Mouse (Mus musculus): ENCODE data around the gene Pik3ip1. TPM values are rescaled to one million over a fixed set of nuclear protein-coding genes. Genes with fewer than 3 reads are reported as not detected.

The Pik3ip1 gene
- 10 to 100 TPM; 17.7 to 21.7 TPM for total RNA-seq (2021)
- long read RNA-seq, experiment 1, transcript Pik3ip1-201 (6 exons, 2,573 nt): major isoform, 21 of 28 reads
- long read RNA-seq, experiment 1, partial matches to known transcripts: 2 of 28 reads
- long read RNA-seq, experiment 1, other reads (novel, unspliced or antisense): 4 of 28 reads
- long read RNA-seq, experiment 2, transcript Pik3ip1-201 (6 exons, 2,573 nt): major isoform, 40 of 51 reads
- long read RNA-seq, experiment 2, partial matches to known transcripts: 0 of 51 reads
- long read RNA-seq, experiment 2, other reads (novel, unspliced or antisense): 4 of 51 reads

GRCm38 (mm10) chr11:3329891-3330451, at the start of gene Pik3ip1:
Pik3ip1 (plus strand) TSS chr11:3330401.
- peak within 1 kb of the TSS; percentile 92 for H3K27ac ChIP-seq
- no peak for TF ChIP-seq CTCF (IDR thresholded peaks at IDR 0.05)
- DNase-seq: peak; percentile 49
- intact Hi-C loops (cut with DNase I): loop anchor here (5.0 kb wide), 1 partner anchor 38 kb away; no protein-coding TSS in a partner anchor
- peak within 1 kb of the TSS; percentile 80 for H3K4me3 ChIP-seq

- TF ChIP-seq CTCF (IDR thresholded peaks at IDR 0.05): no peak
- intact Hi-C loops (cut with DNase I): no loop called here
- no peak overlapping the region for H3K4me3 ChIP-seq
- H3K27ac ChIP-seq: no peak overlapping the region
- DNase-seq: no peak
These were observed 47.3 kb upstream of the Pik3ip1 start for GRCm38 (mm10) chr11:3282887-3283286.

GRCm38 (mm10) chr11:3283645-3284044, 46.6 kb upstream of the Pik3ip1 start:
- no peak for TF ChIP-seq CTCF (IDR thresholded peaks at IDR 0.05)
- Histone ChIP-seq H3K27ac (no peak overlapping the region), H3K4me3 (no peak overlapping the region)
- intact Hi-C loops (cut with DNase I): no loop called here
- DNase-seq: no peak

- no peak for DNase-seq
- Histone ChIP-seq H3K4me3 (no peak overlapping the region), H3K27ac (no peak overlapping the region)
- no peak for TF ChIP-seq CTCF (IDR thresholded peaks at IDR 0.05)
- intact Hi-C loops (cut with DNase I): no loop called here
These were observed 44.3 kb upstream of the Pik3ip1 start for GRCm38 (mm10) chr11:3285940-3286339.

- no peak for DNase-seq
- no peak overlapping the region for H3K4me3 ChIP-seq
- no peak overlapping the region for H3K27ac ChIP-seq
- no peak for TF ChIP-seq CTCF (IDR thresholded peaks at IDR 0.05)
- intact Hi-C loops (cut with DNase I): no loop called here
These were observed 43.1 kb upstream of the Pik3ip1 start for GRCm38 (mm10) chr11:3287131-3287530.

- no peak for DNase-seq
- Histone ChIP-seq H3K27ac (no peak overlapping the region), H3K4me3 (peak overlapping the region; percentile 94; the same call in 1 of the 2 replicates)
- no peak for TF ChIP-seq CTCF (IDR thresholded peaks at IDR 0.05)
- intact Hi-C loops (cut with DNase I): no loop called here
These were observed 42.3 kb upstream of the Pik3ip1 start for GRCm38 (mm10) chr11:3287921-3288320.

- intact Hi-C loops (cut with DNase I): loop anchor here (1.0 kb wide), 1 partner anchor 22 kb away; the partner anchor contains the start of gene Drg1
- peak within 1 kb of the TSS; percentile 99 for H3K27ac ChIP-seq
- DNase-seq: peak; percentile 63
- no peak for TF ChIP-seq CTCF (IDR thresholded peaks at IDR 0.05)
- H3K4me3 ChIP-seq: peak within 1 kb of the TSS; percentile 94
These were observed 41.5 kb upstream of the Pik3ip1 start, which contains the start of gene Patz1 for GRCm38 (mm10) chr11:3288521-3289301. Patz1 (plus strand) TSS chr11:3288874.

GRCm38 (mm10) chr11:3289302-3289802, 40.8 kb upstream of the Pik3ip1 start:
- peak; percentile 86 for DNase-seq
- TF ChIP-seq CTCF (IDR thresholded peaks at IDR 0.05): no peak
- intact Hi-C loops (cut with DNase I): loop anchor here (1.0 kb wide), 1 partner anchor 23 kb away; the partner anchor contains the start of gene Drg1
- H3K4me3 ChIP-seq: peak overlapping the region; percentile 94
- H3K27ac ChIP-seq: peak overlapping the region; percentile 99

GRCm38 (mm10) chr11:3289803-3290639, 40.2 kb upstream of the Pik3ip1 start:
- peak; percentile 82 for TF ChIP-seq CTCF (IDR thresholded peaks at IDR 0.05)
- peak; percentile 88 for DNase-seq
- Histone ChIP-seq H3K27ac (peak overlapping the region; percentile 99), H3K4me3 (peak overlapping the region; percentile 94)
- intact Hi-C loops (cut with DNase I): loop anchor here (1.0 to 5.0 kb wide), 2 partner anchors 24 to 37 kb away; partner anchors contain the start of gene Drg1

- no peak for TF ChIP-seq CTCF (IDR thresholded peaks at IDR 0.05)
- peak overlapping the region; percentile 99 for H3K27ac ChIP-seq
- DNase-seq: peak; percentile 63
- intact Hi-C loops (cut with DNase I): loop anchor here (5.0 kb wide), 1 partner anchor 37 kb away; no protein-coding TSS in a partner anchor
- peak overlapping the region; percentile 94 for H3K4me3 ChIP-seq
These were observed 39.4 kb upstream of the Pik3ip1 start for GRCm38 (mm10) chr11:3290640-3291310.

Measured in gastrocnemius, adult 2 months (tissue).